Mouse (Mus musculus) lung, adult 18-20 months (tissue): Measurements from ENCODE around the gene Cox15.

Experiments
- DNase-seq, 2 experiments: peaks; one replicate each; pipeline ENCODE4 v3.0.0; 2022; ENCODE audit warnings: mixed read lengths in 2 of 2

Gene Cox15

GRCm38 (mm10) chr19:43704211-43704610 lies 48.6 kb downstream of the Cox15 start:
- no peak for DNase-seq

DNA sequence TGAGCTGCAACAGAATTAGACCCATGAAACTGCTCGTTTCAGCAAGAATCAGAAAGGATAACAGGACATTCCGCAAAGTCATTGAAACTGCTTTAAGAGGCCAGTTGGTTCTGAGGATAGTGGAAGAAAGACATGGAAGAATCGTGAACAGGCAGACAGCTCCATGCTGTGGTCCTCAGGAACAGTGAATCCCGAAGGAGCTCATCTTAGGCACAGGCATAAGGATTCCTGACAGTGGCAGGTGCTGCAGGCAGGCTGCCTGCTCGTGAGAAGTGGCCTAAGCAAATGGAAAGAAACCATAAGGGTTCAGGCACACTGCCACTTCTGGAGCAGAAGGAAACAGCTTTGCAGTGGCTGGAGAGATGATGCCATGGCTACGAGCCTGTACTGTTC lies 53.0 kb downstream of the Cox15 start:
- DNase-seq = no peak

DNA sequence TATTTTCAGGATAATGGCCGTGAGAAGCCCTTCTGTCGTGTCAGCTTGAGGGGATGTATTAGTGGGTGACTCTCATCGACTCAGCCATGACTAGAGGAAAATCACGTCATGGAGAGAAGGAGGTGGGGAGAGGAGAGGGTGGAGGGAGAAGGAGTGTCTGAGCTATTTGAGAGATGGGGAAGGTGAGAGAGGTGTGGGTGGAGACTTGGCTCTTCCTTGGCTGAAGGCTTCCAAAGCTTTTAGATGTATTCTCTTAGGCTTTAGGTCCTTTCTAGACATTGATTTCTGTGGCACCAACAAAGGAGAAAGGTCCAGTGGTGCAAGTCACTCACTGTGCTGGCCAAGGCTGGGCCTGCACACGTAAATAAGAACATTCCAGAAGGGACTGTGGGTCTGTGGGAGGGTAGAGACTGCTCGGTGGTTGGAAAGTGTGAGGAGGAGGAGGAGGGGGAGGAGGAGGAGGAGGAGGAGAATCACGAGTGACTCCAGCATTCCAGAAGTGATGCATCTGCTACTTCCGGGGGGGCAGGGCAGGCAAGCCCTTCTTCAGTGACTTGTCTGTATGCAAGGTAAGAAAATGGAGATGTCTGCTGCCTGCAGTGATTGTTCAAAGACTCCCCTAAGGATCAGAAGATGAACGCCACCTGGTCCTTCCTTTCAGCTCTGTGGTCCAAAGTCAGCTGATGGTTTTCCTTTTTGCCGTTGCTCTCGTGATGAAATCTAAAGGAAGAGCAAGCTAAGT lies 53.6 kb downstream of the Cox15 start:
- no peak for DNase-seq

DNA sequence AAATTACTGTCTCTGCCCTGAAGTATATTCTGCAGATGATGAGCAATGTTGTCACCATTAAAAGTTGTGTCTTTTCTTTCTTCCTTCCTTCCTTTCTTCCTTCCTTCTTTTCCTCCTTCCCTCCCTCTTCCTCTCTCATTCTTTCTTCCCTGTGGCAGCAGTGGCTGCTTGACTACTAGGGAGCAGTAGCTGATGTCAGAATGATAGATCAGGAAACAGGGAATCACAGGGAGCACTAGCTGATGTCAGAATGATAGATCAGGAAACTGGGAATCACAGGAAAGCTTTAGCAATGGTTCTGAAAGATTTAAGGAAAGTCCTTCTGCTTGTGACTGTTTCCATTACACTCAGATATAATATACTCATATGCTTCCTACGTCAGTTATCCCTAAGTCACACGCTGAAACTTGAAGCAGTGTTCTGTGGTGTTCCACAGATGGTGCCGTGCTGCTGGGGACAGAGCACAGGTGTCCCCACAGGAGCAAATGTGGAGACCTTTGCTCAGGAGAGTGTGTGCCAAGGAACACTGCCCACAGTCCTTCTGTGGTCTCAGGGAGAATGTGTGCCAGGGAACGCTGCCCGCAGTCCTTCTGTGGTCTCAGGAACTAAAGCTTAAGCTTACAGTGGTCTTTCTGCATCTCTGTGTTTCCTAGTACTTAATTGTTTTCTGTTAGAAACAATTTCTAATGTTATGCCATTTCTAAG lies 55.0 kb downstream of the Cox15 start:
- no peak for DNase-seq

DNA sequence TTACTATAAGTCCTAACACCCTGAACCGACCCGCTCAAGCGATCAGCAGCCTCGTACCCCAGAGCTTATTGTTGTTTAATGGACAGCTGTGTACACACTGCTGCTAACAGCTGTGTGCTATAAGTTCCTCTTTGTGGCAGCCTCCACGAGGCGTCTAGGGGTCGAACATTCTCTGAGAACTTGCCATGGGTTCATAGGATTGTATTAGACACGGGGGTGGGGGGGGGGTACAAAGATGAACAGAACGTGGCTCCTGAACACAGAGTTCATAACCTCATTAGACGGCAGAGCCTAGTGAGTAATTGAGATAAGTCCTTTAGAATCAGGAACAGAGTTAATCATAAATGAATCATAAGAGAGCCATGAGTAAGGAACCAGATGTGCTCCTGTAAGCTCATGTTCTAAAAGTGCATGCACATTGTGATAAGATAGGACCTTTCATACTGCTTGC lies 57.3 kb downstream of the Cox15 start:
- no peak for DNase-seq

- DNase-seq = no peak
Observed at GRCm38 (mm10) chr19:43692815-43693214, 60.0 kb downstream of the Cox15 start.

DNA sequence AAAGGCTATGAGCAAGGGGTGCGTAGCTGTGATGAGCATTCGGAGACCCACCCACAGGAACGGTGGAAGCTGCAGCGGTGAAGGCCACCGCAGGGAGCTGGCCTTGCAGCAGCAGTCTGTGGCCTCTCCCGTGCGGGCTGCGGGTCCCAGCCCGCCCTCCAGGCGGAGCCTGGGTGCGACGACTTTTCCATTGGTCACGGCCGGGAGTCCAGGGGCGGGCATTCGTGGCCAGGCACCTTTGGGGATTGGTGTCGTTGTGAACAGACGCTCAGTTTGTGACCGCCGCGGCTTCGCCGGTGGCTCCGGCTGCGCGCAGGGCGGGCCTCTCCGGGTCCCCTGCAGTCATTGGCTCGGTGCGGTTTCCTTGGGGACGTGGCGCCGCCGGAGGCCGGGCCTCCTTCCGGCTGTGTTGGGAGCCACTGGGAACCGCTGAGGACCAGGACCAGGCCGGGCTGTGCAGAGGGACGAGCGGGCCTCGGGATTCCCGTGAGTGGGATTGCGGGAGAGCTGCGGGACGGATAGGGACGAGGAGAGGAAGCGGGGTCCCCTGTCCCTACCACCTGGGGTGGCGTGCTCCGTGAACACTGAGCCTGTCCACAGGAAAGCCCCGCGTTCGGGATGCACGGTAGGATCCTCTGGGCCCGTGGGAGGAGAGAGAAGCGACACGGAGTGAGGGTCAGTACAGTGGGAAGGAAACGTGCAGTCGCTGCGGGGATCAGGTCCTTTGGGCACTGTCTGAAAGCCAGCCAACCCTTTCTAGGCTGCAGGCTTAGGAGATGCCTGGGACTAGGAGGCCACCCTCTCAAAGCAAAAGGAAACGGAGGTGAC lies 63.2 kb downstream of the Cox15 start, which contains the start of gene Entpd7:
Entpd7 (plus strand) TSS at position 254 of the 828 bp plus-strand sequence.
- DNase-seq = peak; percentile 98
